Mouse (Mus musculus) hindbrain, embryonic 12.5 days (tissue): ENCODE data around the gene Ube2q2. TPM values are rescaled to one million over a fixed set of nuclear protein-coding genes. Genes with fewer than 3 reads are reported as not detected.
"Not testable (repeated sequence)": the region's sequence is repeated elsewhere in the genome, so short reads cannot be mapped to it uniquely, and the experiment has no call there.

Experiments
- ATAC-seq: fragments of 200-750 bp; cut with Nextera tagmentation; 2 replicates; pipeline ENCODE4 v1.8.0; 2017; ENCODE audit warnings: moderate TSS enrichment; ENCODE audit not compliant: low FRiP score
- H3K27ac ChIP-seq: fragments of 300-500 bp; sonication (generic); 2 replicates; pipeline ENCODE4 v1.5.1; 2016; ENCODE audit warnings: mild to moderate bottlenecking
- H3K27me3 ChIP-seq: fragments of 300-500 bp; sonication (generic); 2 replicates; pipeline ENCODE4 v1.6.1; 2016; ENCODE audit warnings: mild to moderate bottlenecking
- H3K36me3 ChIP-seq: fragments of 300-500 bp; sonication (generic); 2 replicates; pipeline ENCODE4 v1.6.1; 2016; ENCODE audit warnings: mild to moderate bottlenecking
- H3K4me1 ChIP-seq: fragments of 300-500 bp; sonication (generic); 2 replicates; pipeline ENCODE4 v1.6.1; 2016
- H3K4me2 ChIP-seq: fragments of 300-500 bp; sonication (generic); replicated peaks from 2 replicates; pipeline ENCODE4 v1.6.1; 2016; ENCODE audit warnings: mild to moderate bottlenecking
- H3K4me3 ChIP-seq: fragments of 300-500 bp; sonication (generic); 2 replicates; pipeline ENCODE4 v1.5.1; 2016; ENCODE audit warnings: mild to moderate bottlenecking
- H3K9ac ChIP-seq: fragments of 300-500 bp; sonication (generic); 2 replicates; pipeline ENCODE4 v1.6.1; 2016; ENCODE audit warnings: mild to moderate bottlenecking, moderate library complexity
- H3K9me3 ChIP-seq: fragments of 300-500 bp; sonication (generic); replicated peaks from 2 replicates; pipeline ENCODE4 v1.6.1; 2016; ENCODE audit warnings: mild to moderate bottlenecking
- WGBS: fragments of 180-500 bp; shearing (Covaris S2); methylation state at CpG from one replicate; pipeline ENCODE4 v1.1.7; 2016; 5-methylcytosine and 5-hydroxymethylcytosine counted together
- polyA plus RNA-seq: library from polyadenylated mRNA; unstranded; fragments of >200 nt; fragmentation: Nextera tagmentation; extraction: Ambion mirVana; gene quantifications from 2 replicates; pipeline ENCODE4 v1.2.1, GENCODE M21; 2016

Ube2q2 gene
- polyA plus RNA-seq, 1 experiment from 2014 or later, result 53.4 TPM

DNA sequence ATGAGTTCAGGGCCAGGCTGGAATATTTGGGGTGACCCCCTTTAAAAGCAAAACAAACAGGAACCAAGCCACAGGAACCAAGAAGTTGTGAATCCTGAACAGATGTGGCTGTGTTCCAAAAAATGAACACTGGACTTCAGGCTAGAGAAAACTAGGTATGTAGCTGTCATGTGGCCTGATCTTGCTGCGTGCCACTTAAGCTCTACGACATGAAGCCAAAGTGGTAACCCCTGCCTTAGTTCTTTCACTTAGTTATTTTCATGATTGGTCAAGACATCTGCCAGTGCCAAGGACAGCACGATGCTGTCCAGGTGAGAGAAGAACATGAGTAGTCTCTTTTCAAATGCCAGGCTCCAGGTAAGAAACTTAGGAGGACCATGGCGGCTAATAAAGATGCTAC, 98.3 kb downstream of the Ube2q2 start:
- no peaks in the 10 kb centered on the region for H3K4me1 ChIP-seq
- no peak overlapping the region for H3K9ac ChIP-seq
- no peaks in the 10 kb centered on the region for H3K9me3 ChIP-seq
- H3K4me3 ChIP-seq, result no peak overlapping the region
- no peaks in the 10 kb centered on the region for H3K27me3 ChIP-seq
- WGBS, result 94% methylated on average over 4 of the region's 4 CpGs
- no peak overlapping the region for H3K27ac ChIP-seq
- no peak for ATAC-seq
- H3K36me3 ChIP-seq, result no peaks in the 10 kb centered on the region
- no peak overlapping the region for H3K4me2 ChIP-seq

DNA sequence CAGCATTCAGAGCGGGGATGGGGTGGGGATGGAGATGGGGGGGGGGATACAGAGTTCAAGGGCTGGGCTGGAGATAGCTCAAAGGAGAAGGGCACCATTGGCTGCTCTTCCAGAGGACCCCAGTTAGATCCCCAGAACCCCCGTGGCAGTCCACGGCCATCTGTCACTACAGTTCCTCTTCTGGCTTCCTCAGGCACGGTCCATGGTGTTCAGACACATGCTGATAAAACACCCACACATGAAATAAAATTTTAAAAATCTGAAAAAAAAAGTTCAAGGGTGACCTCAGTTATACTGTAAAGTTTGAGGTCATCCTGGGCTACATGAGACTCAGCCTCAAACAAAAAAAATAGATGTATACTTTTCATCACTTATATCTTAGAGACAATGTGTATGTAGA, 99.8 kb downstream of the Ube2q2 start:
- no peak overlapping the region for H3K9ac ChIP-seq
- WGBS, result 88% methylated on average over 4 of the region's 4 CpGs
- no peaks in the 10 kb centered on the region for H3K4me1 ChIP-seq
- ATAC-seq, result no peak
- no peaks in the 10 kb centered on the region for H3K9me3 ChIP-seq
- H3K27me3 ChIP-seq, result no peaks in the 10 kb centered on the region
- no peaks in the 10 kb centered on the region for H3K36me3 ChIP-seq
- no peak overlapping the region for H3K4me2 ChIP-seq
- no peak overlapping the region for H3K27ac ChIP-seq
- no peak overlapping the region for H3K4me3 ChIP-seq

DNA sequence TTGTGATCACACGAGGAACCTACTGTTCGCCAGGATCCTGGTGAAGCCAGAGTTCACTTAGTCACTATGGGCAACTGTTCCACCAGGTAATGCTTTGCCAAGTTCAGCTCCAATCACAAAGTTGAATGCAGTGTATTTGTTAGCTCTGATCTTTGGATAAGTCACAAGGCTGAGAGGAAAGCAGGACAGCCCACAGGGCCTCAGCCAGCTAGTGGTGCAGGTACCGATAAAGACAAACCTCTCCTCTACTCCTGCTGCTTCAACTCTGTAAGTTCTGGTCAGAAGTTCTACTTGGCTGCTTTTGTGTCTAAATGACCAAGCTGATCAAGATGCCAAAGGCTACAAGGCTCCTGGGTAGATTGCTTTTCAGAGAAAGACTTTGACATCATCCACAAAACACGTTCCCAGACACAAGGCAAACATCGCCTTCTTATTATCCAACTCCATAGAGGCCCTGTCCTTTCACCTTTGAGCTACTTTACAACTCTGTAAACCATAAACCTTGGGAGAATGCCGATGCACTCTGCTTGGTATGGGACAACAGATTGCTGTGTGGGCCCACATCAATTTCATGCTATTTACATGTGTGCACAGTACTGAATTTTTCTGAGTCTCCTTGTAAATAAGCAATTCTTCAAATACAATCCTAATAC, 102.1 kb downstream of the Ube2q2 start:
- Histone ChIP-seq H3K4me2 (no peak overlapping the region), H3K27me3 (no peaks in the 10 kb centered on the region), H3K9me3 (no peaks in the 10 kb centered on the region), H3K4me1 (no peaks in the 10 kb centered on the region), H3K27ac (no peak overlapping the region), H3K4me3 (no peak overlapping the region), H3K36me3 (no peaks in the 10 kb centered on the region), H3K9ac (no peak overlapping the region)
- WGBS, result 85% methylated on average over 6 of the region's 6 CpGs
- ATAC-seq, result no peak

- not testable (repeated sequence) for H3K9me3 ChIP-seq, H3K27me3 ChIP-seq, H3K27ac ChIP-seq, ATAC-seq, H3K4me3 ChIP-seq, H3K4me2 ChIP-seq, H3K36me3 ChIP-seq, H3K4me1 ChIP-seq, H3K9ac ChIP-seq
- WGBS, result 63% methylated on average over 2 of the region's 2 CpGs
Measured at GRCm38 (mm10) chr9:55252097-55252496, 103.4 kb downstream of the Ube2q2 start.

GRCm38 (mm10) chr9:55253849-55254248, 105.2 kb downstream of the Ube2q2 start:
- ATAC-seq, result no peak
- 74% methylated on average over 1 of the region's 1 CpGs for WGBS
- no peaks in the 10 kb centered on the region for H3K36me3 ChIP-seq

DNA sequence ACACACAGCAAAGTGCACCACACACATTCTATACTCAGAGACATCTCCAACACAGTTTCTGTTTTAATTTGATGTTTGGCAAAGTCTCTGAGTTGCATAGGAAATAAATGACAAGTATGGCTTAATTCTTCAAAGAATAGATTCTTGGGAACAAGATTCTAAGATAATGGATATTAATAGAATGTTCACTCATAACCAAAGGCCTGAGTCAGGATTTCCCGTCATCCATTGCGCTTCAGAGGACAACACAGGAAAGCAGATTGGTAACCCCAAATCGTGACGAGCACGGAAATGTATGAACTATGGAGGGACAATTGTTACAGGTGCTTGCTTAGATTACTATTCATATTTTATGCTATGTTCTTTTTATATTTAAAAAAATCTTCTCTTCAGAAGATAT, 106.4 kb downstream of the Ube2q2 start:
- Histone ChIP-seq H3K36me3 (no peaks in the 10 kb centered on the region), H3K4me2 (no peak overlapping the region), H3K27ac (no peak overlapping the region), H3K4me1 (no peaks in the 10 kb centered on the region), H3K9me3 (no peaks in the 10 kb centered on the region), H3K9ac (no peak overlapping the region), H3K27me3 (no peaks in the 10 kb centered on the region), H3K4me3 (no peak overlapping the region)
- ATAC-seq, result no peak
- 94% methylated on average over 5 of the region's 5 CpGs for WGBS

More at GRCm38 (mm10) chr9:55253849-55254248, 105.2 kb downstream of the Ube2q2 start:
- no peak overlapping the region for H3K4me2 ChIP-seq
- H3K27me3 ChIP-seq, result no peaks in the 10 kb centered on the region
- no peaks in the 10 kb centered on the region for H3K4me1 ChIP-seq
- H3K4me3 ChIP-seq, result no peak overlapping the region
- no peak overlapping the region for H3K27ac ChIP-seq
- no peak overlapping the region for H3K9ac ChIP-seq
- no peaks in the 10 kb centered on the region for H3K9me3 ChIP-seq

- Histone ChIP-seq H3K27me3 (no peaks in the 10 kb centered on the region), H3K9ac (no peak overlapping the region), H3K9me3 (no peaks in the 10 kb centered on the region), H3K36me3 (no peaks in the 10 kb centered on the region), H3K27ac (no peak overlapping the region), H3K4me3 (no peak overlapping the region), H3K4me1 (no peaks in the 10 kb centered on the region), H3K4me2 (no peak overlapping the region)
- no peak for ATAC-seq
- WGBS, result 73% methylated on average over 4 of the region's 4 CpGs
Measured at GRCm38 (mm10) chr9:55255604-55256003, 107.0 kb downstream of the Ube2q2 start.

- no peak for ATAC-seq
- Histone ChIP-seq H3K27ac (no peak overlapping the region), H3K36me3 (no peaks in the 10 kb centered on the region), H3K9me3 (no peaks in the 10 kb centered on the region), H3K4me2 (no peak overlapping the region), H3K4me3 (no peak overlapping the region), H3K9ac (no peak overlapping the region), H3K4me1 (no peaks in the 10 kb centered on the region), H3K27me3 (no peaks in the 10 kb centered on the region)
- 87% methylated on average over 2 of the region's 2 CpGs for WGBS
Measured at GRCm38 (mm10) chr9:55257105-55257504, 108.5 kb downstream of the Ube2q2 start.

Other genes starting within 250 kb of the Ube2q2 start
- gene Hykk, start 231.6 kb upstream of the Ube2q2 start, polyA plus RNA-seq, result 6.0 and 7.1 TPM in 2 replicates
- 267 and 282 TPM in 2 replicates for gene Psma4, start 198.1 kb upstream of the Ube2q2 start, polyA plus RNA-seq
- gene AY074887, start 197.9 kb upstream of the Ube2q2 start, polyA plus RNA-seq, result 1.2 and 1.4 TPM in 2 replicates
- 6.4 and 7.8 TPM in 2 replicates for gene Chrna5, start 168.0 kb upstream of the Ube2q2 start, polyA plus RNA-seq
- 15.0 and 17.1 TPM in 2 replicates for gene Chrna3, start 122.3 kb upstream of the Ube2q2 start, polyA plus RNA-seq
- gene Chrnb4, start 100.1 kb upstream of the Ube2q2 start, polyA plus RNA-seq, result 1.5 and 2.0 TPM in 2 replicates
- gene Fbxo22, start 60.1 kb downstream of the Ube2q2 start, polyA plus RNA-seq, result 85.5 and 86.8 TPM in 2 replicates
- gene Nrg4, start 178.0 kb downstream of the Ube2q2 start, polyA plus RNA-seq, result 1.4 and 1.9 TPM in 2 replicates
- 1.3 and 1.6 TPM in 2 replicates for gene Tmem266, start 178.1 kb downstream of the Ube2q2 start, polyA plus RNA-seq